Mouse (Mus musculus) heart, adult 2 months (tissue): ENCODE results near the gene Gpr150. TPM values are rescaled to one million over a fixed set of nuclear protein-coding genes. Genes with fewer than 3 reads are reported as not detected.
A peak's percentile ranks its signal among the peaks of the same experiment; 100 is the strongest.

Source experiments
- DNase-seq, 2 experiments: peaks; one replicate each; pipeline ENCODE4 v3.0.0; 2021
- H3K27ac ChIP-seq: fragments of 200-600 bp; 2 replicates; pipeline ENCODE4 v1.8.1; 2022
- H3K27me3 ChIP-seq: fragments of 200-500 bp; 2 replicates; pipeline ENCODE4 v1.6.1; 2012; ENCODE audit warnings: mild to moderate bottlenecking, low read length, inconsistent platforms, mixed read lengths; ENCODE audit not compliant: control insufficient read depth, insufficient read depth
- H3K36me3 ChIP-seq: fragments of 200-500 bp; 2 replicates; pipeline ENCODE4 v1.6.1; 2012; ENCODE audit warnings: low read length, inconsistent platforms; ENCODE audit not compliant: control insufficient read depth, insufficient read depth
- H3K4me1 ChIP-seq: fragments of 200-500 bp; 2 replicates; pipeline ENCODE4 v1.6.1; 2011; ENCODE audit warnings: low read length; ENCODE audit not compliant: control insufficient read depth, insufficient read depth
- H3K4me3 ChIP-seq: fragments of 200-600 bp; 2 replicates; pipeline ENCODE4 v1.8.1; 2022
- H3K79me2 ChIP-seq: fragments of 200-500 bp; replicated peaks from 2 replicates; pipeline ENCODE4 v1.6.1; 2012; ENCODE audit warnings: mild to moderate bottlenecking, inconsistent platforms, low read length, moderate library complexity, mixed read lengths; ENCODE audit not compliant: control insufficient read depth, insufficient read depth
- H3K9ac ChIP-seq: fragments of 200-500 bp; 2 replicates; pipeline ENCODE4 v1.6.1; 2012; ENCODE audit warnings: low read depth, mild to moderate bottlenecking, control low read depth, inconsistent platforms, low read length, mixed read lengths
- CTCF ChIP-seq: fragments of 200-600 bp; IDR thresholded peaks from 2 replicates; pipeline ENCODE4 v1.8.1; 2022; ENCODE audit warnings: antibody characterized with exemption, mild to moderate bottlenecking, moderate library complexity
- EP300 ChIP-seq: fragments of 200-500 bp; IDR thresholded peaks from 2 replicates; pipeline ENCODE4 v1.6.1; 2011; ENCODE audit warnings: low read depth, low read length, control low read depth; ENCODE audit not compliant: insufficient read depth
- POLR2A ChIP-seq: fragments of 200-500 bp; IDR thresholded peaks from 2 replicates; pipeline ENCODE4 v1.6.1; 2011; ENCODE audit warnings: mild to moderate bottlenecking, low read depth, low read length, control low read depth; ENCODE audit not compliant: insufficient read depth
- WGBS: fragments of 180-500 bp; shearing (Covaris S2); methylation state at CpG from one replicate; pipeline ENCODE4 v1.1.7; 2018; 5-methylcytosine and 5-hydroxymethylcytosine counted together
- intact Hi-C: fragments of 180-260 bp; cut with DNase I; formaldehyde crosslinking; loops from one replicate; pipeline ENCODE4 v1.15.1; 2025
- long read RNA-seq: library from polyadenylated mRNA; stranded (forward); transcript quantifications from one replicate; pipeline ENCODE4 v2.0.0, GENCODE M21; 2021
- polyA plus RNA-seq: library from polyadenylated mRNA; depleted of rRNA; stranded (reverse); fragments of >200 nt; gene quantifications from 2 replicates; pipeline ENCODE4 v1.2.3, GENCODE M21; 2012; rRNA removed
- total RNA-seq, 2 experiments: library from RNA; stranded (reverse); gene quantifications; 2 replicates each; pipeline ENCODE4 v1.2.3; 2021

Gene Gpr150
- total RNA-seq (not detected), polyA plus RNA-seq (not detected in 2 replicates)
- long read RNA-seq: 0 reads

DNA sequence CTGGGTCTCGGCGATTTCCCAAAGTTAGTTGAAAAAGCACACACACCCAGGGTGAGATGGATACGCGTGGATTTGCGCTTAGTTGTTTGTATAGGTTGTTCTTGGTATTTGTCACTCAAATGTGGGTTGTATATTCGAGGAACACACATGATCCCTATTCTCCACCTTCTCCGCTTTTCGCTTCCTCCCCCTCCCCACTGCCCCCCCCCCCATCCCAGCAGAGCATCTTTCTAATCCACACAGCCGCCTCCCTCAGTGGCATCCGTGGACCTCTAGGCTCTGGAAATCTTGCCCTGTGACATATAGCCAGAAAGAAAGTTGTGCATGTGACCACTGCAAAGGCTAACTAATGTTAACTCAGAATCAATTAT is at the start of gene Gpr150:
Gene Gpr150, minus strand, starts transcription at position 101 of the 371 bp plus-strand sequence.
- Histone ChIP-seq H3K9ac (peak within 1 kb of the TSS; percentile 8), H3K27me3 (peaks cover 3% of the 10 kb centered on the region; the same call in 1 of the 2 replicates), H3K4me3 (peak within 1 kb of the TSS; percentile 54), H3K27ac (no peak within 1 kb of the TSS), H3K36me3 (no peaks in the 10 kb centered on the region), H3K4me1 (peaks cover 3% of the 10 kb centered on the region), H3K79me2 (no peaks in the 10 kb centered on the region)
- intact Hi-C loops: loop anchor here (2.0 to 5.0 kb wide), 3 partner anchors 32 to 115 kb away; partner anchors contain the start of gene Rhobtb3
- 20% methylated on average over 10 of the region's 10 CpGs for WGBS
- TF ChIP-seq POLR2A (no peak), CTCF (no peak), EP300 (no peak)
- no peak for DNase-seq

DNA sequence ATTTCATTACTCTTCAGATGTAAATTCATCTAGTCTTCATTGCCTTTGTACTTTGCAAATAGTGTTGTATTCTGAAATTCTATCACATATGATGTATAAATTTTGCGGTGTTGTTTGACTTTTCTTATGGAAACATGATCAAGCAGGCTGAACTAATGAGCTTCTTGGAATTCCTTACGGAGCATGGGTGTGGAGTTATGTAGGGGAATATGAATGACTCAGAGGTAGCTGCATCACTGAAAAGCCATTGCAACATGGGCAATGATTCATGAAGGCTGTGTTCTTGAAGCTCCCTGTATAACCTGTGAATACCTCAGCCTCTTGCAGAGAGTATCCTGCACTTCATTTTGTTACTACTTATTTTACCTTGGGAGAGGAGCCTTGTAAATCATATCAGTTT is 45.2 kb upstream of the Gpr150 start:
- Histone ChIP-seq H3K36me3 (no peaks in the 10 kb centered on the region; the same call in 1 of the 2 replicates), H3K4me3 (no peak overlapping the region), H3K4me1 (no peaks in the 10 kb centered on the region; the same call in none of the 2 replicates), H3K79me2 (no peaks in the 10 kb centered on the region), H3K9ac (no peak overlapping the region), H3K27me3 (no peaks in the 10 kb centered on the region), H3K27ac (no peak overlapping the region)
- intact Hi-C loops: loop anchor here (10.0 kb wide), 1 partner anchor 397 kb away; the partner anchor contains the start of gene Ell2
- DNase-seq: no peak
- 95% methylated on average over 2 of the region's 2 CpGs for WGBS
- TF ChIP-seq CTCF (no peak), EP300 (no peak), POLR2A (no peak)

DNA sequence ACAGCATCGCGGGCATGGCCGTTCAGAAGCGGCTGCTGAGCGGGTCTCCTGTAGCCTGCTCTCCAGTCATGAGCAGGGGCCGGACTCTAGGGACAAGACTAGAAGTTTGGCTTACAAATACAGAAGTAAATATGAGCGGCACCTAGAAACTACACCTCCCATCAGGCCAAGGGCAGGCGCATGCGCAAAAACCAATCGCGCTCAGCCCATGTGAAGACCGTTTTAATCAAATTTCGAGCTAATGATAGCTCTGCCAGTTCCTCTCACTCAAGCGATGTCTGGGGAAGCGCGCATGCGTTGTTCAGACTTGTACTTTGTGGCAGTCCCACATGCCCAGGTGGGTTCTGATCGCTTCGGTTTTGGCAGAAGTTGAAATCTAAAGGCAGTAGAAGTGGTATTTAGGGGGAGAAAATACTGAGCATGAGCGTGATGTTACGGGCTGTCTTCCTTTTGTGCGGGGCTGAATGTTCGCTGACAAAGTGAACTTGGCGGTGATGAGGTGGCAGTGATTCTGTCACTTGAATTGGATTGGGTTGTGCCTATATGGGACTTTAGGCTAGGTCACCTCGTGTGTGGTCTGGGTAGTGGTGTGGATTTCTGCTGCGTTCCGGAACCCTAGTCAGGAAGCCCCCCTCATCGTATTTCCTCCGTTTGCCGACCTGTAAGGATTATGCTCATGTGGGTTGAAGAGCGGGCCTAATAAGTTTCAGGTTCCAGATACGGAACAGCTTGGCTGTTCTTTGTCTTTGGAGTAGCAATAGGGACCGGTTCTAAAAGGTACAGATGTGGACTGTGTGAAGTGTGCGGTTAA is 41.9 kb upstream of the Gpr150 start, which contains the start of the genes Arsk and Ttc37:
Gene Arsk, minus strand, starts transcription at position 168 of the 811 bp plus-strand sequence.
Gene Ttc37, plus strand, starts transcription at position 242 of the 811 bp plus-strand sequence.
- Histone ChIP-seq H3K9ac (peak within 1 kb of the TSS; percentile 83), H3K4me1 (no peaks in the 10 kb centered on the region; the same call in none of the 2 replicates), H3K4me3 (peak within 1 kb of the TSS; percentile 85), H3K79me2 (no peaks in the 10 kb centered on the region), H3K27me3 (no peaks in the 10 kb centered on the region), H3K36me3 (no peaks in the 10 kb centered on the region; the same call in 1 of the 2 replicates), H3K27ac (peak within 1 kb of the TSS; percentile 89)
- DNase-seq: peak; percentile 89 to 95
- peak; percentile 42; the same call in 1 of the 2 replicates for TF ChIP-seq EP300
- TF ChIP-seq CTCF: no peak
- peak; percentile 79 for TF ChIP-seq POLR2A
- WGBS: under 1% methylated on average over 34 of the region's 34 CpGs
- intact Hi-C loops: loop anchor here (2.0 to 5.0 kb wide), 2 partner anchors 80 to 156 kb away; partner anchors contain the start of genes Rfesd and Rhobtb3

DNA sequence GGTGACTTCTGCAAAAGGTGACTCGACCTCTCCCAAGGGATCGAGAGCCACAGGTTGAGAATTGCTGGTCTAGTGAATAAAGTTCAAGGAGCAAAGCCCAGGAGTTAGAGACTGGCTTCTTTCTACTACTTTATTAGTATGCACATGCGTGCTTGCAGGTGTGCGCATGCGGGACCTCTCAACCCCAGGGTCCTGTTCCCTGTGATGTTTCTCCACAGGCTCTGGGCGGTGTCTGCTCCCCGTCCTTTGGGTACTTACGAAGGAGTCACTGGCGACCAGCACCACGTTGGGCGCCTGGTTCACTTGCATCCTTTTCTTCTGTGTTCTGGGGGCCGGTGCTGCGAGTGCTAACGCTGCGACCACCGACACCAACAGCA is 41.3 kb upstream of the Gpr150 start:
- no peak for TF ChIP-seq POLR2A
- TF ChIP-seq CTCF: no peak
- no peak for TF ChIP-seq EP300
- Histone ChIP-seq H3K4me3 (peak overlapping the region; percentile 85), H3K27ac (peak overlapping the region; percentile 89), H3K79me2 (no peaks in the 10 kb centered on the region), H3K9ac (peak overlapping the region; percentile 83), H3K27me3 (no peaks in the 10 kb centered on the region), H3K36me3 (no peaks in the 10 kb centered on the region; the same call in 1 of the 2 replicates), H3K4me1 (no peaks in the 10 kb centered on the region; the same call in none of the 2 replicates)
- intact Hi-C loops: loop anchor here (2.0 to 5.0 kb wide), 2 partner anchors 79 to 156 kb away; partner anchors contain the start of genes Rfesd and Rhobtb3
- 2% methylated on average over 16 of the region's 16 CpGs for WGBS
- no peak for DNase-seq

GRCm38 (mm10) chr13:76074323-76074722 is 17.5 kb upstream of the Gpr150 start:
- intact Hi-C loops: no loop called here
- Histone ChIP-seq H3K4me3 (no peak overlapping the region), H3K9ac (no peak overlapping the region), H3K4me1 (peaks cover 1% of the 10 kb centered on the region; the same call in 1 of the 2 replicates), H3K36me3 (no peaks in the 10 kb centered on the region; the same call in 1 of the 2 replicates), H3K27ac (peak overlapping the region; percentile 11), H3K27me3 (no peaks in the 10 kb centered on the region), H3K79me2 (no peaks in the 10 kb centered on the region)
- no peak for DNase-seq
- 48% methylated on average over 1 of the region's 1 CpGs for WGBS
- TF ChIP-seq EP300 (no peak), CTCF (no peak), POLR2A (no peak)
